Mouse (Mus musculus): ENCODE data around the gene Tsnaxip1. TPM values are rescaled to one million over a fixed set of nuclear protein-coding genes. Genes with fewer than 3 reads are reported as not detected.
A peak's percentile ranks its signal among the peaks of the same experiment; 100 is the strongest.

Tsnaxip1 gene
- polyA plus RNA-seq, 1 experiment: not detected

- TF ChIP-seq GATA1 (IDR thresholded peaks at IDR 0.05; ENCODE audit: low read length): no peak
These were observed 19.8 kb upstream of the Tsnaxip1 start for GRCm38 (mm10) chr8:105807766-105808165.

GRCm38 (mm10) chr8:105808480-105808879 is 19.1 kb upstream of the Tsnaxip1 start:
- TF ChIP-seq GATA1 (IDR thresholded peaks at IDR 0.05; ENCODE audit: low read length): no peak

- TF ChIP-seq GATA1 (IDR thresholded peaks at IDR 0.05; ENCODE audit: low read length): peak; percentile 7
These were observed 17.2 kb upstream of the Tsnaxip1 start for GRCm38 (mm10) chr8:105810245-105810786.

- peak; percentile 40 for TF ChIP-seq GATA1 (IDR thresholded peaks at IDR 0.05; ENCODE audit: low read length)
These were observed 16.5 kb upstream of the Tsnaxip1 start for GRCm38 (mm10) chr8:105811061-105811460.

GRCm38 (mm10) chr8:105811543-105811942 is 16.0 kb upstream of the Tsnaxip1 start:
- TF ChIP-seq GATA1 (IDR thresholded peaks at IDR 0.05; ENCODE audit: low read length): no peak

GRCm38 (mm10) chr8:105812511-105812910 is 15.0 kb upstream of the Tsnaxip1 start:
- no peak for TF ChIP-seq GATA1 (IDR thresholded peaks at IDR 0.05; ENCODE audit: low read length)

- no peak for TF ChIP-seq GATA1 (IDR thresholded peaks at IDR 0.05; ENCODE audit: low read length)
These were observed 14.3 kb upstream of the Tsnaxip1 start for GRCm38 (mm10) chr8:105813241-105813640.

GRCm38 (mm10) chr8:105819659-105820058 is 7.9 kb upstream of the Tsnaxip1 start:
- TF ChIP-seq GATA1 (IDR thresholded peaks at IDR 0.05; ENCODE audit: low read length): no peak

GRCm38 (mm10) chr8:105820925-105821324 is 6.6 kb upstream of the Tsnaxip1 start:
- peak; percentile 99 for TF ChIP-seq GATA1 (IDR thresholded peaks at IDR 0.05; ENCODE audit: low read length)

GRCm38 (mm10) chr8:105825506-105825905 is 2.0 kb upstream of the Tsnaxip1 start:
- no peak for TF ChIP-seq GATA1 (IDR thresholded peaks at IDR 0.05; ENCODE audit: low read length)

GRCm38 (mm10) chr8:105826379-105826778 is 1.2 kb upstream of the Tsnaxip1 start:
- no peak for TF ChIP-seq GATA1 (IDR thresholded peaks at IDR 0.05; ENCODE audit: low read length)

GRCm38 (mm10) chr8:105835318-105835717 is 7.8 kb downstream of the Tsnaxip1 start:
- TF ChIP-seq GATA1 (IDR thresholded peaks at IDR 0.05; ENCODE audit: low read length): no peak

GRCm38 (mm10) chr8:105836991-105837390 is 9.5 kb downstream of the Tsnaxip1 start:
- no peak for TF ChIP-seq GATA1 (IDR thresholded peaks at IDR 0.05; ENCODE audit: low read length)

- peak; percentile 7 for TF ChIP-seq GATA1 (IDR thresholded peaks at IDR 0.05; ENCODE audit: low read length)
These were observed 11.7 kb downstream of the Tsnaxip1 start for GRCm38 (mm10) chr8:105839209-105839608.

GRCm38 (mm10) chr8:105846678-105847077 is 19.1 kb downstream of the Tsnaxip1 start:
- TF ChIP-seq GATA1 (IDR thresholded peaks at IDR 0.05; ENCODE audit: low read length): no peak

- no peak for TF ChIP-seq GATA1 (IDR thresholded peaks at IDR 0.05; ENCODE audit: low read length)
These were observed 22.5 kb downstream of the Tsnaxip1 start for GRCm38 (mm10) chr8:105850014-105850413.

- TF ChIP-seq GATA1 (IDR thresholded peaks at IDR 0.05; ENCODE audit: low read length): no peak
These were observed 23.1 kb downstream of the Tsnaxip1 start for GRCm38 (mm10) chr8:105850611-105851010.

GRCm38 (mm10) chr8:105851651-105852143 is 24.2 kb downstream of the Tsnaxip1 start:
- no peak for TF ChIP-seq GATA1 (IDR thresholded peaks at IDR 0.05; ENCODE audit: low read length)

Data from G1E-ER4 (cell line).